Mouse (Mus musculus): ENCODE results near the gene Dgkd. TPM values are rescaled to one million over a fixed set of nuclear protein-coding genes. Genes with fewer than 3 reads are reported as not detected.

Dgkd gene
- 108 TPM for polyA plus RNA-seq (2017; shearing (Covaris generic))

GRCm38 (mm10) chr1:87852892-87853600, at the start of gene Dgkd:
Dgkd (plus strand) TSS chr1:87853287.

GRCm38 (mm10) chr1:87803576-87803975, 49.5 kb upstream of the Dgkd start, which contains the start of gene Sag:
Sag (plus strand) TSS chr1:87803680.

Other genes starting within 250 kb of the Dgkd start
- 223 TPM for gene Inpp5d, start 233.0 kb upstream of the Dgkd start, polyA plus RNA-seq (2017; shearing (Covaris generic))
- gene Atg16l1, start 97.4 kb upstream of the Dgkd start, polyA plus RNA-seq (2017; shearing (Covaris generic)) = 60.8 TPM
- gene Sag, start 49.6 kb upstream of the Dgkd start, polyA plus RNA-seq (2017; shearing (Covaris generic)) = 1.8 TPM
- gene Usp40, start 155.3 kb downstream of the Dgkd start, polyA plus RNA-seq (2017; shearing (Covaris generic)) = 12.6 TPM
- not detected for gene Ugt1a10, start 202.1 kb downstream of the Dgkd start, polyA plus RNA-seq (2017; shearing (Covaris generic))
- gene Ugt1a9, start 217.5 kb downstream of the Dgkd start, polyA plus RNA-seq (2017; shearing (Covaris generic)) = not detected
- gene Ugt1a8, start 234.5 kb downstream of the Dgkd start, polyA plus RNA-seq (2017; shearing (Covaris generic)) = not detected
- gene Ugt1a7c, start 241.8 kb downstream of the Dgkd start, polyA plus RNA-seq (2017; shearing (Covaris generic)) = not detected
- gene Ugt1a6b, start 250.0 kb downstream of the Dgkd start, polyA plus RNA-seq (2017; shearing (Covaris generic)) = not detected